Mouse (Mus musculus) lung, embryonic 16.5 days (tissue): ENCODE measurements around the gene Ect2l. TPM values are rescaled to one million over a fixed set of nuclear protein-coding genes. Genes with fewer than 3 reads are reported as not detected.

Source experiments
- ATAC-seq: fragments of 200-750 bp; cut with Nextera tagmentation; 2 replicates; pipeline ENCODE4 v1.8.0; 2017; ENCODE audit warnings: low read depth, mild to moderate bottlenecking, moderate library complexity
- H3K27ac ChIP-seq: fragments of 300-500 bp; sonication (generic); 2 replicates; pipeline ENCODE4 v1.5.1; 2014; ENCODE audit warnings: mild to moderate bottlenecking, control low read depth, low read length
- H3K27me3 ChIP-seq: fragments of 300-500 bp; sonication (generic); 2 replicates; pipeline ENCODE4 v1.6.1; 2014; ENCODE audit warnings: low read depth, low read length, mixed read lengths; ENCODE audit not compliant: control insufficient read depth, insufficient read depth
- H3K36me3 ChIP-seq: fragments of 300-500 bp; sonication (generic); 2 replicates; pipeline ENCODE4 v1.6.1; 2014; ENCODE audit warnings: low read length; ENCODE audit not compliant: control insufficient read depth, insufficient read depth
- H3K4me1 ChIP-seq: fragments of 300-500 bp; sonication (generic); replicated peaks from 2 replicates; pipeline ENCODE4 v1.6.1; 2014; ENCODE audit warnings: low read length, mixed read lengths; ENCODE audit not compliant: control insufficient read depth, insufficient read depth
- H3K4me2 ChIP-seq: fragments of 300-500 bp; sonication (generic); 2 replicates; pipeline ENCODE4 v1.6.1; 2014; ENCODE audit warnings: low read depth, low read length, control low read depth
- H3K4me3 ChIP-seq: fragments of 300-500 bp; sonication (generic); 2 replicates; pipeline ENCODE4 v1.5.1; 2014; ENCODE audit warnings: mild to moderate bottlenecking, low read length, control low read depth
- H3K9ac ChIP-seq: fragments of 300-500 bp; sonication (generic); 2 replicates; pipeline ENCODE4 v1.6.1; 2014; ENCODE audit warnings: low read length, control low read depth
- H3K9me3 ChIP-seq: fragments of 300-500 bp; sonication (generic); 2 replicates; pipeline ENCODE4 v1.6.1; 2016; ENCODE audit warnings: low read length; ENCODE audit not compliant: control insufficient read depth
- WGBS: fragments of 180-500 bp; shearing (Covaris S2); extraction: QIAGEN DNeasy Blood & Tissue Kit; methylation state at CpG from one replicate; pipeline ENCODE4 v1.1.7; 2014; 5-methylcytosine and 5-hydroxymethylcytosine counted together
- polyA plus RNA-seq: library from polyadenylated mRNA; unstranded; fragments of >200 nt; fragmentation: Nextera tagmentation; extraction: Ambion mirVana; gene quantifications from 2 replicates; pipeline ENCODE4 v1.2.1, GENCODE M21; 2015

Ect2l gene
- polyA plus RNA-seq, 1 experiment from 2014 or later: 0.77 TPM

- H3K36me3 ChIP-seq: peaks cover 4% of the 10 kb centered on the region; the same call in 1 of the 2 replicates
- no peak overlapping the region for H3K4me2 ChIP-seq
- WGBS: 92% methylated on average over 5 of the region's 5 CpGs
- H3K27me3 ChIP-seq: no peaks in the 10 kb centered on the region
- H3K9ac ChIP-seq: no peak overlapping the region
- H3K4me1 ChIP-seq: peaks cover 4% of the 10 kb centered on the region; the same call in 1 of the 2 replicates
- H3K4me3 ChIP-seq: no peak overlapping the region
- no peaks in the 10 kb centered on the region for H3K9me3 ChIP-seq
- no peak for ATAC-seq
- no peak overlapping the region for H3K27ac ChIP-seq
These were observed 80.4 kb downstream of the Ect2l start for GRCm38 (mm10) chr10:18130276-18130675.

GRCm38 (mm10) chr10:18118336-18118735, 92.4 kb downstream of the Ect2l start:
- no peaks in the 10 kb centered on the region for H3K4me1 ChIP-seq
- no peak overlapping the region for H3K9ac ChIP-seq
- H3K27ac ChIP-seq: no peak overlapping the region
- no peak overlapping the region for H3K4me2 ChIP-seq
- H3K9me3 ChIP-seq: no peaks in the 10 kb centered on the region
- H3K4me3 ChIP-seq: no peak overlapping the region
- WGBS: 85% methylated on average over 8 of the region's 8 CpGs
- H3K27me3 ChIP-seq: no peaks in the 10 kb centered on the region
- H3K36me3 ChIP-seq: peaks cover 35% of the 10 kb centered on the region
- ATAC-seq: no peak

- Histone ChIP-seq H3K9me3 (no peaks in the 10 kb centered on the region), H3K4me3 (no peak overlapping the region), H3K4me2 (no peak overlapping the region), H3K27ac (no peak overlapping the region), H3K4me1 (no peaks in the 10 kb centered on the region), H3K36me3 (peaks cover 9% of the 10 kb centered on the region), H3K27me3 (no peaks in the 10 kb centered on the region), H3K9ac (no peak overlapping the region)
- WGBS: 81% methylated on average over 10 of the region's 10 CpGs
- ATAC-seq: no peak
These were observed 97.1 kb downstream of the Ect2l start for GRCm38 (mm10) chr10:18113473-18114093.

- Histone ChIP-seq H3K9me3 (no peaks in the 10 kb centered on the region), H3K36me3 (peaks cover 7% of the 10 kb centered on the region; the same call in 1 of the 2 replicates), H3K9ac (no peak overlapping the region), H3K4me3 (no peak overlapping the region), H3K27ac (no peak overlapping the region), H3K4me2 (no peak overlapping the region), H3K27me3 (no peaks in the 10 kb centered on the region), H3K4me1 (no peaks in the 10 kb centered on the region)
- no peak for ATAC-seq
These were observed 99.8 kb downstream of the Ect2l start for GRCm38 (mm10) chr10:18110940-18111339.

- Histone ChIP-seq H3K4me2 (no peak overlapping the region), H3K27ac (no peak overlapping the region), H3K9ac (no peak overlapping the region), H3K4me1 (no peaks in the 10 kb centered on the region), H3K9me3 (no peaks in the 10 kb centered on the region), H3K27me3 (no peaks in the 10 kb centered on the region), H3K36me3 (peaks cover 9% of the 10 kb centered on the region), H3K4me3 (no peak overlapping the region)
- WGBS: 76% methylated on average over 5 of the region's 5 CpGs
- ATAC-seq: no peak
These were observed 103.2 kb downstream of the Ect2l start for GRCm38 (mm10) chr10:18107471-18107870.

- Histone ChIP-seq H3K27me3 (no peaks in the 10 kb centered on the region), H3K9me3 (no peaks in the 10 kb centered on the region), H3K4me2 (no peak overlapping the region), H3K4me3 (no peak overlapping the region), H3K4me1 (no peaks in the 10 kb centered on the region), H3K36me3 (peaks cover 12% of the 10 kb centered on the region), H3K27ac (no peak overlapping the region), H3K9ac (no peak overlapping the region)
- no peak for ATAC-seq
- 66% methylated on average over 5 of the region's 5 CpGs for WGBS
These were observed 108.5 kb downstream of the Ect2l start for GRCm38 (mm10) chr10:18102166-18102565.

- Histone ChIP-seq H3K4me3 (no peak overlapping the region), H3K9ac (no peak overlapping the region), H3K27me3 (no peaks in the 10 kb centered on the region), H3K27ac (no peak overlapping the region), H3K36me3 (peaks cover 4% of the 10 kb centered on the region), H3K4me2 (no peak overlapping the region), H3K4me1 (no peaks in the 10 kb centered on the region), H3K9me3 (0 out of 2 replicates have a peak, but pooled peaks cover 4% of the 10 kb centered on the region)
- ATAC-seq: no peak
These were observed 120.0 kb downstream of the Ect2l start for GRCm38 (mm10) chr10:18090691-18091090.

GRCm38 (mm10) chr10:18082772-18083171, 127.9 kb downstream of the Ect2l start:
- no peaks in the 10 kb centered on the region for H3K4me1 ChIP-seq
- H3K27ac ChIP-seq: no peak overlapping the region
- no peak overlapping the region for H3K4me3 ChIP-seq
- no peaks in the 10 kb centered on the region for H3K27me3 ChIP-seq
- 0 out of 2 replicates have a peak, but pooled peaks cover 4% of the 10 kb centered on the region for H3K9me3 ChIP-seq
- H3K36me3 ChIP-seq: no peaks in the 10 kb centered on the region
- H3K9ac ChIP-seq: no peak overlapping the region
- H3K4me2 ChIP-seq: no peak overlapping the region
- WGBS: 82% methylated on average over 6 of the region's 6 CpGs
- no peak for ATAC-seq

GRCm38 (mm10) chr10:18081536-18081935, 129.2 kb downstream of the Ect2l start:
- 76% methylated on average over 1 of the region's 1 CpGs for WGBS
- Histone ChIP-seq H3K4me1 (no peaks in the 10 kb centered on the region), H3K27me3 (no peaks in the 10 kb centered on the region), H3K27ac (no peak overlapping the region), H3K4me2 (no peak overlapping the region), H3K9ac (no peak overlapping the region), H3K4me3 (no peak overlapping the region), H3K36me3 (no peaks in the 10 kb centered on the region), H3K9me3 (0 out of 2 replicates have a peak, but pooled peaks cover 2% of the 10 kb centered on the region)
- ATAC-seq: no peak
